Mouse (Mus musculus): ENCODE measurements at regions not wholly inside any gene's neighbourhood (a gene's known extent, or its start where the extent isn't known, plus 50 kb on each side); places are given as distances from the start of the nearest gene placed in this dataset.

DNA sequence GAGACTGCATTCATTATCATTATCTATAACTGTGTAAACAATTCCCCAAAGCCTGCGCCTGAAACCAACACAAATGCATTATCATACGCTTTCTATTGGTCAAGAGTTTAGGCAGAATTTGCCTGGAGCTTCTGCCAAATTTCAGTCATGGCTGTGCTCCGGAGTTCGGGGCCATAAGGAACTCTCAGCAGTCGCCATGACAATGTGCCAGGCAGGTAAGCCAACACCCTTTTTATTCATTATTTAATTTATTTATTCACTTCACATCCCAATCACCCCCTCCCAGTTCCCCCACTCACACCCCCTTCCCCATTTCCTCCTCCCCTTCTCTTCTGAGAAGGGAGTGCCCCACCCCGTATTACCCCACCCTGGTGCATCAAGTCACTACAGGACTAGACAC is 188.8 kb upstream of the Kif2a start:
- Histone ChIP-seq H3K4me1 (replicated peaks) (0 out of 2 replicates have a peak, but pooled peaks cover 2% of the 10 kb centered on the region), H3K27ac (no peak overlapping the region), H3K9ac (no peak overlapping the region), H3K36me3 (no peaks in the 10 kb centered on the region), H3K9me3 (replicated peaks) (no peaks in the 10 kb centered on the region), H3K4me3 (no peak overlapping the region), H3K27me3 (no peaks in the 10 kb centered on the region), H3K4me2 (no peak overlapping the region)
- ATAC-seq (replicated peaks; ENCODE audit: insufficient number of reproducible peaks, insufficient read depth, low FRiP score, low read depth) = no peak
- 69% methylated on average over 6 of the region's 6 CpGs for WGBS

DNA sequence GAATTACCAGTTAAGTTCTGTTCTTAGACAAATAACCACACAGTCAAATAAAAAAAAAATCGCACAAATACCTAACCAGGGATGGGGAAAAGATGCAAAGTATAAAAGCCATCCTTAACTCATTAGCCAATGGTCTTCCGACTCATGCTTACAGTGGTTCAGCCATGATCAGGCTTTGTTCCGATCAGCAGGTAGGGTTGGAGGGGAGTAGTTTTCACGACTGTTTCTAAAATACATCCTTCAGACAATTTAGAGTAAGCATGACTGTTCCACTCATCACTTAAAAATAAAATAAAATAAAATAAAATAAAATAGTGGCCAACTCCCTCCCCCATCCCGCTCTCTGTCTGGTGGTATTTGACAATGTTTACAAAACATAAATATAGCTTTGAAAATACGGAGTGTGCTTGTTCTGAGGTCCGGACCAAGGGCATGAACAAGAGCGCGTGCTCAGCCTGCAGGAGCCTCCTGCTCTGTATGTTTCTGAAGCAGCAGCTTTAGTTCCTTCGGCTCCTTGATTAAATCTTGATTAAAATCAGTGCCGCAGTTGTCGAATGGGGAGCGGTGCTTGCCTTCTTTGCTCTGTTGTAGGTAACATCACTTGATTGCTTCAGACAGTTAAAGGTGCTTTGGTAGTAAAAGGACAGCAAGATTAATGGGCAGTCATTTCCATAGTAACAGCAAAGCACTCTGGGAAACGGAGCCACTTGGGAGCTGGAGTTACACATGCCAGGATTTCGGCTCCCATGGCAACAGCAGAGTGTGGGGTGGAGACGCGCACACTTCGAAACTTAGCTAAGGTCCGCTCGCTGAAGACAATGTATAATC is 185.6 kb upstream of the Kif2a start:
- WGBS = 55% methylated on average over 20 of the region's 20 CpGs
- H3K4me3 ChIP-seq = peak overlapping the region; percentile 20; the same call in 1 of the 2 replicates

DNA sequence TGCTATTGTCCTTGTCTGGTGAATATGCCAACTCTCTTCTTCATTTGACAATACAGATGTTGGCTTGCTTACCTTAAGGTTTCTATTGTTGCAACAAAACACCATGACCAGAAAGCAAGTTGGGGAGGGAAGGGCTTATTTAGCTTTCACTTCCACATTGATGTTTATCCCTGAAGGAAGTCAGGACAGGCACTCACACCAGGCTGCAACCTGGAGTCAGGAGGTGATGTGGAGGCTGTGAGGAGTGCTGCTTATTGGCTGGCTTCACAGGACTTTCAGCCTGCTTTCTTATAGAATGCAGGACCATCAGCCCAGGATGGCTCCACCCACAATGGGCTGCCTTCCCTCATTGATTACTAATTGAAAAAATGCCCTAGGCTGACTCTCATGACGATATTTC is 177.9 kb upstream of the Kif2a start:
- H3K27me3 ChIP-seq = no peaks in the 10 kb centered on the region
- no peaks in the 10 kb centered on the region for H3K36me3 ChIP-seq
- no peaks in the 10 kb centered on the region for H3K4me1 ChIP-seq (replicated peaks)
- no peak overlapping the region for H3K27ac ChIP-seq
- no peak overlapping the region for H3K9ac ChIP-seq
- H3K4me3 ChIP-seq = no peak overlapping the region
- no peaks in the 10 kb centered on the region for H3K9me3 ChIP-seq (replicated peaks)
- no peak for ATAC-seq (replicated peaks; ENCODE audit: insufficient number of reproducible peaks, insufficient read depth, low FRiP score, low read depth)
- no peak overlapping the region for H3K4me2 ChIP-seq
- WGBS = 66% methylated on average over 1 of the region's 1 CpGs

More for the DNA sequence above, 185.6 kb upstream of the Kif2a start:
- no peak overlapping the region for H3K27ac ChIP-seq
- no peaks in the 10 kb centered on the region for H3K9me3 ChIP-seq (replicated peaks)
- H3K4me1 ChIP-seq (replicated peaks) = 0 out of 2 replicates have a peak, but pooled peaks cover 2% of the 10 kb centered on the region
- H3K4me2 ChIP-seq = peak overlapping the region; percentile 46
- H3K27me3 ChIP-seq = no peaks in the 10 kb centered on the region
- no peak overlapping the region for H3K9ac ChIP-seq
- peak; percentile 64 for ATAC-seq (replicated peaks; ENCODE audit: insufficient number of reproducible peaks, insufficient read depth, low FRiP score, low read depth)
- H3K36me3 ChIP-seq = no peaks in the 10 kb centered on the region

DNA sequence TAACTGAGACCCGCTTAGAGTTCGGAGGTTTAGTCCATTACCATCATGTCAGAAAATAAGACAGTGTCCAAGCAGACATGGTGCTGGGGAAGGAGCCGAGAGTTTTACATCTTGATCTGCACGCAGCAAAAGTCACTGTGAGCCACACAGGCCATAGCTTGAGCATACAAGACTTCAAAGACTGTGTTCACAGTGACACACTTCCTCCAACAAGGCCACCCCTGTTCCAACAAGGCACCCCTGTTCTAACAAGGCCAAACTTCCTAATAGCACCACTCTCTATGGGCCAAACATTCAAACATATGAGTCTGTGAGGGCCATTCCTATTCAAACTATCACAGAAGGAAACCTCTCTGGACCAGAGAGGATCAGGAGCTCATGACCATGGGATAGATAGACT is 171.5 kb upstream of the Kif2a start:
- H3K27ac ChIP-seq = no peak overlapping the region
- WGBS = 90% methylated on average over 4 of the region's 4 CpGs
- no peaks in the 10 kb centered on the region for H3K27me3 ChIP-seq
- ATAC-seq (replicated peaks; ENCODE audit: insufficient number of reproducible peaks, insufficient read depth, low FRiP score, low read depth) = no peak
- H3K9me3 ChIP-seq (replicated peaks) = no peaks in the 10 kb centered on the region
- no peak overlapping the region for H3K4me2 ChIP-seq
- H3K4me1 ChIP-seq (replicated peaks) = no peaks in the 10 kb centered on the region
- H3K4me3 ChIP-seq = no peak overlapping the region
- H3K36me3 ChIP-seq = no peaks in the 10 kb centered on the region
- H3K9ac ChIP-seq = no peak overlapping the region

DNA sequence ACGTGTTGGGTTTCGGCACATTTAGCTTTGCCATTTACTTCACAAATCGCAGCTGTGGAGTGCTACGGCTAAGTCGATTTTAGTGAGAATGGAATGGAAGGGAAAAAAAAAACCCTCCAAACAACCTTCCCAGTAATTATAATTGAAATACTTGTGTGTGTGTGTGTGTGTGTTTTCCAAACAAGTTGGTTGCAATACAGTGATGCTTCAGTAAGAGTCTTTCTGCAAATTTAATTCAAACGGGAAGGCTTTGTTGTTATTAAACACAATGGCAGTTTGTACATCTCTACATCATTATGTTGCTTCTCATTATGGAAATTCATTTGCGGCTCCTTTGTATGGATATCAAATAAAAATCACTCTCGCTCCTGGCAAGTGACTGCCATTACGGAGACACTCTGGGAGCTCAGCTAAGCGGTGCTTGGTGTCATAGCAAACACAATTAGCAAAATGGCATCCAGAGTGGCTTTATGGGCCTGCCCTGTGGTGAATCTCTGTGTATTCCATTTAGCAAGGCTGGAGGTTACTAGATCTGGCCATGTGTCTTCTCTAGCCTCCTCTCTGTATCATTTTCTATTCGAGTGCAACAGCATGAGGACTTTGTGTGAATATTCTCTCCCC is 165.4 kb upstream of the Kif2a start:
- no peaks in the 10 kb centered on the region for H3K27me3 ChIP-seq
- 84% methylated on average over 11 of the region's 11 CpGs for WGBS
- no peaks in the 10 kb centered on the region for H3K36me3 ChIP-seq
- H3K4me2 ChIP-seq = no peak overlapping the region
- H3K4me1 ChIP-seq (replicated peaks) = no peaks in the 10 kb centered on the region
- H3K9me3 ChIP-seq (replicated peaks) = no peaks in the 10 kb centered on the region
- H3K4me3 ChIP-seq = no peak overlapping the region
- ATAC-seq (replicated peaks; ENCODE audit: insufficient number of reproducible peaks, insufficient read depth, low FRiP score, low read depth) = no peak
- no peak overlapping the region for H3K27ac ChIP-seq
- H3K9ac ChIP-seq = no peak overlapping the region

DNA sequence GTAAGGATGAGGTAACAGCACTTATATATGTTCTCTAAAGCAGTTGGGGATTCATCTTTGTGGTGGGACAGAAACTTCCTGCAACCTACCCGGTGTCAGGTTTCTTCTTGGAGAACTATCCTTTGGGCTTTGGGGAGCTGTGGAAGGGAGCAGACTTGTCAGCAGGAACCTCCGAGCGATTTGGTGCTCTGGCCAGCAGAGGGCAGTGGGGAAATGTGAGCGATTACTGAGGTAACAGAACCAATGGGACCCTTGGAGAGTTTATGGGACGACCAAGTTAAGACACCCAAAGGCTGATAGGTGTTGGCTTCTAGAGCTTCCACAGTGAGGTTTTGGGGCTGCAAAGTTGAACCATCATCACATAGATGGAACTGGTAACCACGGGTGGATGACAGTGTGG is 160.6 kb upstream of the Kif2a start:
- H3K36me3 ChIP-seq = no peaks in the 10 kb centered on the region
- H3K27ac ChIP-seq = no peak overlapping the region
- no peaks in the 10 kb centered on the region for H3K4me1 ChIP-seq (replicated peaks)
- ATAC-seq (replicated peaks; ENCODE audit: insufficient number of reproducible peaks, insufficient read depth, low FRiP score, low read depth) = no peak
- no peaks in the 10 kb centered on the region for H3K9me3 ChIP-seq (replicated peaks)
- 19% methylated on average over 6 of the region's 6 CpGs for WGBS
- no peak overlapping the region for H3K4me2 ChIP-seq
- no peaks in the 10 kb centered on the region for H3K27me3 ChIP-seq
- no peak overlapping the region for H3K4me3 ChIP-seq
- no peak overlapping the region for H3K9ac ChIP-seq

DNA sequence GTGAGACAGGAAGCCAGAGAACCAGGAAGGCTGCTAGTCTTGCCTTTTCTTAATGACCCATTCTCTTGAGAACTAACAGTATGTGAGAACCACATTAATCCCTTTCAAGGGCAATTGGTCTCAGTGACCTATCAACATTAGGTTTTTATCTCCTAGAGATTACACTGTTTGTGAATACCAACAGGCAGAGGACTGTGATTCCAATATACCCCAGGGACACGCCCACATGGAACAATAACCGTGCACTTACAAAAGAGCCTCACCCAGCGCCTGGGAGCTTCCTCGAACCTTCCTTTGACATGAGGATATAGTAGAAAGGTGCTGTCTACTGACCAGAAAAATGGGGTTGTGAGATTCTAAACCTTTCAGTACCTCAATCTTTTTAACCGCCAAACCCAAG is 157.6 kb upstream of the Kif2a start:
- 78% methylated on average over 5 of the region's 5 CpGs for WGBS
- ATAC-seq (replicated peaks; ENCODE audit: insufficient number of reproducible peaks, insufficient read depth, low FRiP score, low read depth) = no peak
- Histone ChIP-seq H3K4me3 (no peak overlapping the region), H3K36me3 (no peaks in the 10 kb centered on the region), H3K4me1 (replicated peaks) (no peaks in the 10 kb centered on the region), H3K27me3 (no peaks in the 10 kb centered on the region), H3K9me3 (replicated peaks) (no peaks in the 10 kb centered on the region), H3K27ac (no peak overlapping the region), H3K4me2 (no peak overlapping the region), H3K9ac (no peak overlapping the region)

DNA sequence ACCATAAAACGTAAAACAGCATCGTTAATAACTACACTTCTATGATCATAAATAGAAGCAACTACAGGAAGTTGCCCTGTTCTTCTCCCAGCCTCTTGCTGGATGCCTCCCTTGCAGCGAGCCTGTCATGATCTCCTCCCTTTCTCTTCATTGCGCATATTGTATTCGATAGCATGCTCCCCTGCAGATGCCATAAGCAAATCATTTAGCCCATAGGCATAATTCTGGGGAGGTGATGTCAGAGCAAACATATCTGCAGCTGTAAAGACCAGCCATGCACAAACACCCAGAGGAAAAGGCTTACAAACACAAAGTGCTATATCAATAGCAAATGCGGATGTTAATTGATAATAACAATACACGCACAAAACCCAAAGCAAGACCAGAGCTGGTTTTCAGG is 155.7 kb upstream of the Kif2a start:
- Histone ChIP-seq H3K27ac (no peak overlapping the region), H3K9me3 (replicated peaks) (no peaks in the 10 kb centered on the region), H3K27me3 (no peaks in the 10 kb centered on the region), H3K9ac (no peak overlapping the region), H3K4me3 (no peak overlapping the region), H3K4me1 (replicated peaks) (no peaks in the 10 kb centered on the region), H3K4me2 (no peak overlapping the region), H3K36me3 (no peaks in the 10 kb centered on the region)
- WGBS = 81% methylated on average over 7 of the region's 7 CpGs
- ATAC-seq (replicated peaks; ENCODE audit: insufficient number of reproducible peaks, insufficient read depth, low FRiP score, low read depth) = no peak

DNA sequence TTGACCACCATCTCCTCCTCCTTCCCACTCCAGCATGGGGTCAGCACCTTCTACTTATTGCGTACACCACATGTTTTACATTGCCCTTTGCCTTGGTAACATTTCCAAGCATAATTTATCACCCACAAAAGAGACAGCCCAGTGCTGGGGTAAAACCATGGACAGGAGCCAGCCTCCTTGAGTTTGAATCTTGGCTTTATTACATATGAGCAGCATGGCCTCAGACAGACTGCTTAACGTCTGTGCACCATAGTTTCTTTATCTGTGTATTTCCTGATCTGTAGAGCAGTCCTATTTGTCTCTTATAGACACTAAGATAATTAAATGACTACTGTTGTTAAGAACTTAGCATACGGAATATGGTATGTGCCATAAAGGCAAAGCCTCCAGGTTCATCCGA is 154.0 kb upstream of the Kif2a start:
- H3K4me3 ChIP-seq = no peak overlapping the region

DNA sequence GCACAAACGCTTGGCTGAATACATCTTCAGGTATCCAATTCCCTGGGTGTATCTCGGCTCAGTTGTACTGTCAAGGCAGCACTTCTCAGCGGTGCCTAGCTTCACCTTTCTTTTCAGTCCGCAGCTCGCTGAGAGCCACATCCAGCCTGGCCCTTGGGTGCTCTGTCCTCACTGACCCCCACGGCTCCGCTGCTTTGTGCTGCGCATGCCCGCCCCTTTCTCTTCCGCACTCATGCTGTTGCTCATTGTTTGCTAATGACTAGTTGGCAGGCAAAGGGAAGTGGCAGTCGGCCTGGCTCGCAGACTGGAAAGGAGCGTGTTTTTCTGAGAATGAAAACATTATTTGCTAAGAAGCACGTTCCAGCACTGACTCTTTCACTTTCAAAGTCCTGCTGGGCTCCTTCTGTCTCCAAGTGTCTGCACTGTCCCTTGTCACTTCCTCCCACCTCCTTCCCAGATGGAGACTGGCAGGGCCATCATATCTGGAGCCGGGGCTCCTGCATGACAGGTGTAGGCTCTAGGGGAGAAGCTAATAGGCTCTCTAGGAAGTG is 146.7 kb upstream of the Kif2a start:
- H3K36me3 ChIP-seq = no peaks in the 10 kb centered on the region
- peak overlapping the region; percentile 68 for H3K4me2 ChIP-seq
- no peak for ATAC-seq (replicated peaks; ENCODE audit: insufficient number of reproducible peaks, insufficient read depth, low FRiP score, low read depth)
- no peaks in the 10 kb centered on the region for H3K9me3 ChIP-seq (replicated peaks)
- peaks cover 3% of the 10 kb centered on the region; the same call in 1 of the 2 replicates for H3K27me3 ChIP-seq
- peaks cover 7% of the 10 kb centered on the region; the same call in 1 of the 2 replicates for H3K4me1 ChIP-seq (replicated peaks)
- no peak overlapping the region for H3K27ac ChIP-seq
- peak overlapping the region; percentile 18; the same call in 1 of the 2 replicates for H3K9ac ChIP-seq
- peak overlapping the region; percentile 48 for H3K4me3 ChIP-seq
- WGBS = 13% methylated on average over 15 of the region's 15 CpGs

More for the DNA sequence above, 154.0 kb upstream of the Kif2a start:
- Histone ChIP-seq H3K27me3 (no peaks in the 10 kb centered on the region), H3K9me3 (replicated peaks) (no peaks in the 10 kb centered on the region), H3K4me1 (replicated peaks) (no peaks in the 10 kb centered on the region), H3K4me2 (no peak overlapping the region), H3K27ac (no peak overlapping the region), H3K36me3 (no peaks in the 10 kb centered on the region), H3K9ac (no peak overlapping the region)
- ATAC-seq (replicated peaks; ENCODE audit: insufficient number of reproducible peaks, insufficient read depth, low FRiP score, low read depth) = no peak
- 70% methylated on average over 4 of the region's 4 CpGs for WGBS

DNA sequence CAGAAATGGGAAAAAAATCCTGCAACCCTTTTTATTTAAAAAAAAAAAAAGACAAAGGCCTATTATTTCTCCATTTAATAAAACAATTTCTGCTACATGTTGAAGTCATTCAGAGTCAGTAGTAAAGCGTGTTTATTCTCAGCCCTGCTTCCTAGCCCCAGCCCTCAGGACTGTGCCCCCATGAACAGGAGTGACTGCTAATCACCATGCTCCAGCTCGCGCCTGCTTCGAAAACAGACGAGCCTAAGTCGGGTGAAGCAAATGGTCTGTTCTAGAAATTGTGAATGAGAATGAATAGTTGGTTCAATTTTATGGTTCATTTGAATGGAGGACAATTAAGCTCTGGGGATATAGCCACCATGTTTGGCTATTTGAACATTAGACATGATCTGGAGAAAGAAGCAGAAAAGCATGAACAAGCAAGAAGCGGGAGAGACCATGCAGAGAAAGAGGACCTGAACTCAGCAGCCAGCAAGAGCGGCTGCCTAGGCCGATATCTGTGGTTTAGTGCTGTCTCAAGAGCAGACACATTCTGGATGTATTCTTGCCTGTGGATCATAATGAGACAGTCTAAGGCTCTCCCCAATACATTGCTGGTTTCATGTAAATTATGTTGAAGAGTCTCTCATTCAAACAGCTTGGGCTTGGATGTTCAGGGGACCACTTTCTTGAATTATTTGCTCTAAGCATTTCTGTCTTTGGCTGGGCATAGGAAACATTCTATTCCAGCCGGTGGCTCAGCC is 146.1 kb upstream of the Kif2a start:
- Histone ChIP-seq H3K36me3 (no peaks in the 10 kb centered on the region), H3K4me1 (replicated peaks) (peaks cover 7% of the 10 kb centered on the region; the same call in 1 of the 2 replicates), H3K9me3 (replicated peaks) (no peaks in the 10 kb centered on the region), H3K4me3 (peak overlapping the region; percentile 48), H3K4me2 (peak overlapping the region; percentile 68), H3K9ac (peak overlapping the region; percentile 18; the same call in 1 of the 2 replicates), H3K27me3 (peaks cover 3% of the 10 kb centered on the region; the same call in 1 of the 2 replicates), H3K27ac (no peak overlapping the region)
- WGBS = 73% methylated on average over 10 of the region's 10 CpGs
- ATAC-seq (replicated peaks; ENCODE audit: insufficient number of reproducible peaks, insufficient read depth, low FRiP score, low read depth) = no peak
